Mouse (Mus musculus) thymus, adult 2 months (tissue): Measurements from ENCODE around the gene Rnaset2b. TPM values are rescaled to one million over a fixed set of nuclear protein-coding genes. Genes with fewer than 3 reads are reported as not detected.

Experiments
- polyA plus RNA-seq: library from polyadenylated mRNA; depleted of rRNA; stranded (reverse); fragments of >200 nt; gene quantifications from 2 replicates; pipeline ENCODE4 v1.2.3, GENCODE M21; 2012; rRNA removed

The Rnaset2b gene
- polyA plus RNA-seq, 1 experiment, result 196 TPM

Other genes with a start within 250 kb of the Rnaset2b start
- gene Ezr, start 187.8 kb upstream of the Rnaset2b start, polyA plus RNA-seq, result 149 and 189 TPM in 2 replicates
- 19.4 and 20.3 TPM in 2 replicates for gene Rsph3b, start 22.0 kb upstream of the Rnaset2b start, polyA plus RNA-seq
- 68.6 and 78.0 TPM in 2 replicates for gene Tagap1, start 9.5 kb upstream of the Rnaset2b start, polyA plus RNA-seq
- gene Gm49721, start 8.3 kb downstream of the Rnaset2b start, polyA plus RNA-seq, result 9.6 and 9.8 TPM in 2 replicates
- 0.54 and 0.61 TPM in 2 replicates for gene Gm1604a, start 54.9 kb downstream of the Rnaset2b start, polyA plus RNA-seq
- 7.4 and 8.8 TPM in 2 replicates for gene Rps6ka2, start 199.5 kb downstream of the Rnaset2b start, polyA plus RNA-seq